Mouse (Mus musculus) midbrain, embryonic 13.5 days (tissue): Measurements from ENCODE around the gene Smarca2. TPM values are rescaled to one million over a fixed set of nuclear protein-coding genes. Genes with fewer than 3 reads are reported as not detected.

Experiments
- ATAC-seq: fragments of 200-750 bp; cut with Nextera tagmentation; 2 replicates; pipeline ENCODE4 v1.8.0; 2017; ENCODE audit warnings: mild to moderate bottlenecking, moderate TSS enrichment, moderate library complexity
- H3K27ac ChIP-seq: fragments of 300-500 bp; sonication (generic); 2 replicates; pipeline ENCODE4 v1.5.1; 2015; ENCODE audit warnings: inconsistent platforms, mild to moderate bottlenecking, moderate library complexity
- H3K27me3 ChIP-seq: fragments of 300-500 bp; sonication (generic); 2 replicates; pipeline ENCODE4 v1.6.1; 2015; ENCODE audit warnings: mild to moderate bottlenecking, inconsistent platforms
- H3K36me3 ChIP-seq: fragments of 300-500 bp; sonication (generic); 2 replicates; pipeline ENCODE4 v1.6.1; 2015; ENCODE audit warnings: mild to moderate bottlenecking, inconsistent platforms
- H3K4me1 ChIP-seq: fragments of 300-500 bp; sonication (generic); replicated peaks from 2 replicates; pipeline ENCODE4 v1.6.1; 2015; ENCODE audit warnings: inconsistent platforms
- H3K4me2 ChIP-seq: fragments of 300-500 bp; sonication (generic); replicated peaks from 2 replicates; pipeline ENCODE4 v1.6.1; 2015; ENCODE audit warnings: moderate library complexity, mild to moderate bottlenecking, inconsistent platforms
- H3K4me3 ChIP-seq: fragments of 300-500 bp; sonication (generic); replicated peaks from 2 replicates; pipeline ENCODE4 v1.5.1; 2015; ENCODE audit warnings: mild to moderate bottlenecking, inconsistent platforms
- H3K9ac ChIP-seq: fragments of 300-500 bp; sonication (generic); replicated peaks from 2 replicates; pipeline ENCODE4 v1.6.1; 2015; ENCODE audit warnings: mild to moderate bottlenecking, inconsistent platforms
- H3K9me3 ChIP-seq: fragments of 300-500 bp; sonication (generic); 2 replicates; pipeline ENCODE4 v1.6.1; 2016; ENCODE audit warnings: mild to moderate bottlenecking, inconsistent platforms
- WGBS: fragments of 180-500 bp; shearing (Covaris S2); methylation state at CpG from one replicate; pipeline ENCODE4 v1.1.7; 2015; 5-methylcytosine and 5-hydroxymethylcytosine counted together
- polyA plus RNA-seq: library from polyadenylated mRNA; unstranded; fragments of >200 nt; fragmentation: Nextera tagmentation; extraction: Ambion mirVana; gene quantifications from 2 replicates; pipeline ENCODE4 v1.2.1, GENCODE M21; 2015

Smarca2 gene
- polyA plus RNA-seq, 1 experiment from 2014 or later: 109 TPM

- Histone ChIP-seq H3K9me3 (no peaks in the 10 kb centered on the region), H3K27ac (no peak overlapping the region), H3K4me2 (no peak overlapping the region), H3K9ac (no peak overlapping the region), H3K36me3 (no peaks in the 10 kb centered on the region), H3K4me3 (no peak overlapping the region), H3K27me3 (no peaks in the 10 kb centered on the region), H3K4me1 (peaks cover 8% of the 10 kb centered on the region)
- WGBS: 94% methylated on average over 5 of the region's 5 CpGs
- ATAC-seq: no peak
Measured at GRCm38 (mm10) chr19:26632228-26632627, 27.4 kb downstream of the Smarca2 start.

- Histone ChIP-seq H3K27me3 (peaks cover 3% of the 10 kb centered on the region; the same call in 1 of the 2 replicates), H3K4me2 (no peak overlapping the region), H3K9ac (no peak overlapping the region), H3K9me3 (no peaks in the 10 kb centered on the region), H3K27ac (no peak overlapping the region), H3K4me3 (no peak overlapping the region), H3K36me3 (0 out of 2 replicates have a peak, but pooled peaks cover 7% of the 10 kb centered on the region), H3K4me1 (no peaks in the 10 kb centered on the region)
- WGBS: 91% methylated on average over 13 of the region's 13 CpGs
- ATAC-seq: no peak
Measured at GRCm38 (mm10) chr19:26640556-26640955, 35.7 kb downstream of the Smarca2 start.

DNA sequence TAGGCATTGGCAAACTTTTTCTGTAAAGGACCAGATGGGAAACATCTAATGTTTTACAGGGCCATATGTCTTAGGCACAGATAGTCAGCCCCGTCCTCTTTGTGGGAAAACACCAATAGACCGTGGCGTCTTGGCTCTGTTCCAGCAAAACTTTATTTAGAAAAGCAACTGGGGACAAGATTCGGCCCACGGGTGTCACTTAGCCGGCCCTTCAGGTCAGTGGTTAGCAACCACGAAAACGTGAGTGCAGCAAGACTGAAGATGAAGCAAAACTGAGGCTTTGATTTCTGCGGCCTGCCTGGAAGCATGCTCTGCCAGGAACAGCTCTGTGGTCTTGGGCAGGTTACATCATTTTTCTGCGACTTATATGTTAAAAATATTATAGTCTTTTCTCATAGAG lies 36.4 kb downstream of the Smarca2 start:
- Histone ChIP-seq H3K27ac (no peak overlapping the region), H3K4me1 (no peaks in the 10 kb centered on the region), H3K4me2 (no peak overlapping the region), H3K4me3 (no peak overlapping the region), H3K36me3 (0 out of 2 replicates have a peak, but pooled peaks cover 7% of the 10 kb centered on the region), H3K9me3 (no peaks in the 10 kb centered on the region), H3K9ac (no peak overlapping the region), H3K27me3 (peaks cover 3% of the 10 kb centered on the region; the same call in 1 of the 2 replicates)
- ATAC-seq: no peak
- 80% methylated on average over 10 of the region's 10 CpGs for WGBS

GRCm38 (mm10) chr19:26643011-26643410 lies 38.2 kb downstream of the Smarca2 start:
- Histone ChIP-seq H3K4me1 (no peaks in the 10 kb centered on the region), H3K4me2 (no peak overlapping the region), H3K9me3 (no peaks in the 10 kb centered on the region), H3K36me3 (0 out of 2 replicates have a peak, but pooled peaks cover 10% of the 10 kb centered on the region), H3K27ac (no peak overlapping the region), H3K27me3 (peaks cover 3% of the 10 kb centered on the region; the same call in 1 of the 2 replicates), H3K9ac (no peak overlapping the region), H3K4me3 (no peak overlapping the region)
- 27% methylated on average over 4 of the region's 4 CpGs for WGBS
- no peak for ATAC-seq

- WGBS: 81% methylated on average over 4 of the region's 4 CpGs
- no peaks in the 10 kb centered on the region for H3K9me3 ChIP-seq
Measured at GRCm38 (mm10) chr19:26643936-26644335, 39.1 kb downstream of the Smarca2 start.

GRCm38 (mm10) chr19:26645016-26645415 lies 40.2 kb downstream of the Smarca2 start:
- H3K36me3 ChIP-seq: peaks cover 22% of the 10 kb centered on the region
- no peak overlapping the region for H3K27ac ChIP-seq
- H3K9me3 ChIP-seq: no peaks in the 10 kb centered on the region
- H3K4me3 ChIP-seq: no peak overlapping the region
- 91% methylated on average over 3 of the region's 3 CpGs for WGBS
- peaks cover 3% of the 10 kb centered on the region; the same call in 1 of the 2 replicates for H3K27me3 ChIP-seq
- no peaks in the 10 kb centered on the region for H3K4me1 ChIP-seq
- no peak for ATAC-seq
- no peak overlapping the region for H3K9ac ChIP-seq
- no peak overlapping the region for H3K4me2 ChIP-seq

More at GRCm38 (mm10) chr19:26643936-26644335, 39.1 kb downstream of the Smarca2 start:
- no peak for ATAC-seq
- Histone ChIP-seq H3K4me2 (no peak overlapping the region), H3K4me1 (no peaks in the 10 kb centered on the region), H3K36me3 (peaks cover 12% of the 10 kb centered on the region), H3K9ac (no peak overlapping the region), H3K4me3 (no peak overlapping the region), H3K27me3 (peaks cover 3% of the 10 kb centered on the region; the same call in 1 of the 2 replicates), H3K27ac (no peak overlapping the region)

DNA sequence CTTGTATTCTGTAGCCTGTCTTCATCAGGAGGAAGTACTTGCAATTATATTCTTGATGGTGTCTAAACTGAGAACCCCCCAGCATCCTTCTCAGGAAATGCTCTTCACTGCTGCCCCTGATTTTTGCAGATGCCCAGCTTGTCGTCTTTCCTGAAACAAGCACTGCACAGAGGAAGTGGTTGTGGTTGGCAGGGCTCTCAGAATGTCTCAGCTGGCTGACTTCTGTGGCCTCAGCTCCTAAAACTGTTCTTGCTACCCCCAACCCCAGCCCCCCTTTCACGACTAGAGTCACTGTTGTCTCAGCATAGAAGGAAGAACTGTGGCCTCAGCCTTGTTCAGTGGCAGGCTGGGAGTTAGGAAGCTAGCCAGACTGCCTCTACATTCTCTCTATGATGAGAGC lies 41.3 kb downstream of the Smarca2 start:
- WGBS: 44% methylated on average over 2 of the region's 2 CpGs
- ATAC-seq: no peak
- no peak overlapping the region for H3K4me2 ChIP-seq

DNA sequence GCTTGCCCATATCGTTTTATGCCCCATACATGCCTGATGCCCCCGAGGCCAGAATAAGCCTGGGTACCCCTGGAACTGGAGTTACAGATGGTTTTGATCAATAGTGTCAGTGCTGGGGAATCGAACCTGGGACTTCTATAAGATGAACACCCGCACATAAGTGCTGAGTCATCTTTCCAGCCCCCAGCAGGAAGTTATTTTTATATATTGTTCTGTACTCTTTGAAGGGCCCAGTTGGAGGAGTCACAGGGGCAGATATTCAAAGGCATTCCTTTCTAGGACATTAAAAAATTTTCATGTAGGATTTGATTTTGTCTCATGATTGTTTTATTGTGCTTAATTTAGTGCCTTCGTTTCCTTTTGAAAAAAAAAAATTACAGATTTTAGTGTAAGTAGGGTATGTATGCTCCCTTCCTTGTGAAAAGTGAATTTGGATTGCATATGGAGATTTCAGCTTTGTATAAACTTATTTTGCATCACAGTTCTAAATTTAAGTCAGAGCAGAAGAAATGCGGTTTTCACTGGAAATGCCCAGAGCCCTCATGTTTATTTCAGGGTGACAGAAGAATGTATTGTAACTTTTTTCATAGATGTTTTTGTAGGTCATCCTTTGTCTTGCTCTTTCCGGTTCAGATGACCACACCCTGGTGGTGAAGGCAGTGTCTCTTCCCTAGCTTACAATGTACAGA lies 45.9 kb downstream of the Smarca2 start:
- no peak overlapping the region for H3K27ac ChIP-seq
- no peak overlapping the region for H3K4me2 ChIP-seq
- H3K9ac ChIP-seq: no peak overlapping the region
- no peak overlapping the region for H3K4me3 ChIP-seq
- H3K9me3 ChIP-seq: no peaks in the 10 kb centered on the region
- 94% methylated on average over 7 of the region's 7 CpGs for WGBS
- no peak for ATAC-seq
- no peaks in the 10 kb centered on the region for H3K4me1 ChIP-seq
- peaks cover 19% of the 10 kb centered on the region for H3K36me3 ChIP-seq
- H3K27me3 ChIP-seq: no peaks in the 10 kb centered on the region

More for the DNA sequence above, 41.3 kb downstream of the Smarca2 start:
- peaks cover 16% of the 10 kb centered on the region for H3K36me3 ChIP-seq
- H3K27me3 ChIP-seq: peaks cover 3% of the 10 kb centered on the region; the same call in 1 of the 2 replicates
- no peak overlapping the region for H3K4me3 ChIP-seq
- no peaks in the 10 kb centered on the region for H3K9me3 ChIP-seq
- H3K27ac ChIP-seq: no peak overlapping the region
- H3K9ac ChIP-seq: no peak overlapping the region
- no peaks in the 10 kb centered on the region for H3K4me1 ChIP-seq

- H3K27me3 ChIP-seq: no peaks in the 10 kb centered on the region
- no peaks in the 10 kb centered on the region for H3K4me1 ChIP-seq
- no peaks in the 10 kb centered on the region for H3K36me3 ChIP-seq
- H3K27ac ChIP-seq: no peak overlapping the region
- no peak overlapping the region for H3K4me2 ChIP-seq
- WGBS: 85% methylated on average over 7 of the region's 7 CpGs
- no peaks in the 10 kb centered on the region for H3K9me3 ChIP-seq
- no peak overlapping the region for H3K4me3 ChIP-seq
- H3K9ac ChIP-seq: no peak overlapping the region
- no peak for ATAC-seq
Measured at GRCm38 (mm10) chr19:26658324-26658723, 53.5 kb downstream of the Smarca2 start.

DNA sequence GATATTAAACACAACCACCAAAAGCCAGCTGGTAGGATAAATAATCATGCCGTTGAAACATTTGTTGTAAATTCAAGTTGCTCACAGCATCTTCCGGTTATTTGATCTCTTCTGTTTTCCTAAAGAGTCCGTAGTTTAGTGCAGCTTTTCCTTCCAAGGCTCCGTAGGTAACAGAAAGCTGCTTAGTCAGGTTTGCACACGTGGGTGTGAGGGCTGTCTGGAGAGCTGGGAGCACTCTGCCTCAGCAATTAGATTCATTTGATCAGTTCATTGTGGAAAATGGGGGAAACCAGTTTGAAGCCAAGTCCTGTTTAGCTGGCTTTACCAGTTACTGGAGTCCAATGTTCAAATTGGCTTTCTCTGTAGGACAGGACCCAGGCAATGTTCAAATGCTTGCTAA lies 55.1 kb downstream of the Smarca2 start:
- WGBS: 89% methylated on average over 5 of the region's 5 CpGs
- no peak for ATAC-seq

GRCm38 (mm10) chr19:26661198-26661597 lies 56.3 kb downstream of the Smarca2 start:
- H3K27me3 ChIP-seq: no peaks in the 10 kb centered on the region
- no peaks in the 10 kb centered on the region for H3K36me3 ChIP-seq
- H3K9me3 ChIP-seq: no peaks in the 10 kb centered on the region
- 91% methylated on average over 3 of the region's 3 CpGs for WGBS
- H3K4me3 ChIP-seq: no peak overlapping the region
- no peak overlapping the region for H3K27ac ChIP-seq
- no peak overlapping the region for H3K9ac ChIP-seq
- no peaks in the 10 kb centered on the region for H3K4me1 ChIP-seq
- no peak overlapping the region for H3K4me2 ChIP-seq
- no peak for ATAC-seq

More for the DNA sequence above, 55.1 kb downstream of the Smarca2 start:
- Histone ChIP-seq H3K4me1 (no peaks in the 10 kb centered on the region), H3K36me3 (no peaks in the 10 kb centered on the region), H3K4me2 (no peak overlapping the region), H3K9ac (no peak overlapping the region), H3K27ac (no peak overlapping the region), H3K9me3 (no peaks in the 10 kb centered on the region), H3K27me3 (no peaks in the 10 kb centered on the region), H3K4me3 (no peak overlapping the region)

- Histone ChIP-seq H3K36me3 (peaks cover 5% of the 10 kb centered on the region; the same call in 1 of the 2 replicates), H3K4me1 (no peaks in the 10 kb centered on the region), H3K4me3 (no peak overlapping the region), H3K27me3 (no peaks in the 10 kb centered on the region), H3K27ac (no peak overlapping the region), H3K4me2 (no peak overlapping the region), H3K9ac (no peak overlapping the region), H3K9me3 (no peaks in the 10 kb centered on the region)
- 87% methylated on average over 5 of the region's 5 CpGs for WGBS
- ATAC-seq: no peak
Measured at GRCm38 (mm10) chr19:26666303-26666702, 61.5 kb downstream of the Smarca2 start.
